Mouse (Mus musculus) neural tube, embryonic 13.5 days (tissue): ENCODE data around the gene Hmga1. TPM values are rescaled to one million over a fixed set of nuclear protein-coding genes. Genes with fewer than 3 reads are reported as not detected.

Source experiments
- ATAC-seq: fragments of 200-750 bp; cut with Nextera tagmentation; 2 replicates; pipeline ENCODE4 v1.8.0; 2017; ENCODE audit warnings: low read depth, mild to moderate bottlenecking, moderate TSS enrichment, moderate library complexity
- H3K27ac ChIP-seq: fragments of 300-500 bp; sonication (generic); replicated peaks from 2 replicates; pipeline ENCODE4 v1.5.1; 2015; ENCODE audit warnings: moderate library complexity, mild to moderate bottlenecking, inconsistent platforms
- H3K27me3 ChIP-seq: fragments of 300-500 bp; sonication (generic); 2 replicates; pipeline ENCODE4 v1.6.1; 2015; ENCODE audit warnings: mild to moderate bottlenecking, inconsistent platforms
- H3K36me3 ChIP-seq: fragments of 300-500 bp; sonication (generic); 2 replicates; pipeline ENCODE4 v1.6.1; 2015; ENCODE audit warnings: mild to moderate bottlenecking, inconsistent platforms
- H3K4me1 ChIP-seq: fragments of 300-500 bp; sonication (generic); replicated peaks from 2 replicates; pipeline ENCODE4 v1.6.1; 2015; ENCODE audit warnings: inconsistent platforms
- H3K4me2 ChIP-seq: fragments of 300-500 bp; sonication (generic); 2 replicates; pipeline ENCODE4 v1.6.1; 2015; ENCODE audit warnings: inconsistent platforms, mild to moderate bottlenecking, moderate library complexity
- H3K4me3 ChIP-seq: fragments of 300-500 bp; sonication (generic); 2 replicates; pipeline ENCODE4 v1.5.1; 2015; ENCODE audit warnings: mild to moderate bottlenecking, inconsistent platforms
- H3K9ac ChIP-seq: fragments of 300-500 bp; sonication (generic); 2 replicates; pipeline ENCODE4 v1.6.1; 2015; ENCODE audit warnings: moderate library complexity, mild to moderate bottlenecking, inconsistent platforms
- H3K9me3 ChIP-seq: fragments of 300-500 bp; sonication (generic); 2 replicates; pipeline ENCODE4 v1.6.1; 2016; ENCODE audit warnings: inconsistent platforms
- WGBS: fragments of 180-500 bp; shearing (Covaris S2); methylation state at CpG from one replicate; pipeline ENCODE4 v1.1.7; 2015; 5-methylcytosine and 5-hydroxymethylcytosine counted together
- polyA plus RNA-seq: library from polyadenylated mRNA; unstranded; fragments of >200 nt; fragmentation: Nextera tagmentation; extraction: Ambion mirVana; gene quantifications from 2 replicates; pipeline ENCODE4 v1.2.1, GENCODE M21; 2015

The Hmga1 gene
- 121 and 127 TPM in 2 replicates for polyA plus RNA-seq

- H3K9ac ChIP-seq, result peak within 1 kb of the TSS; percentile 95
- peak; percentile 79 for ATAC-seq
- no peaks in the 10 kb centered on the region for H3K9me3 ChIP-seq
- under 1% methylated on average over 79 of the region's 79 CpGs for WGBS
- H3K27me3 ChIP-seq, result peaks cover 12% of the 10 kb centered on the region
- H3K4me3 ChIP-seq, result peak within 1 kb of the TSS; percentile 87
- peaks cover 44% of the 10 kb centered on the region for H3K4me1 ChIP-seq
- H3K36me3 ChIP-seq, result peaks cover 3% of the 10 kb centered on the region
- peak within 1 kb of the TSS; percentile 96 for H3K27ac ChIP-seq
- peak within 1 kb of the TSS; percentile 84 for H3K4me2 ChIP-seq
Observed at GRCm38 (mm10) chr17:27556315-27557011, at the start of gene Hmga1. Gene Hmga1 (plus strand): TSS chr17:27556497.

GRCm38 (mm10) chr17:27506871-27507590 is 49.3 kb upstream of the Hmga1 start:
- WGBS, result 83% methylated on average over 7 of the region's 7 CpGs
- H3K4me2 ChIP-seq, result no peak overlapping the region
- no peaks in the 10 kb centered on the region for H3K9me3 ChIP-seq
- H3K27me3 ChIP-seq, result peaks cover 48% of the 10 kb centered on the region
- H3K4me3 ChIP-seq, result no peak overlapping the region
- no peak for ATAC-seq
- H3K36me3 ChIP-seq, result no peaks in the 10 kb centered on the region
- peaks cover 67% of the 10 kb centered on the region for H3K4me1 ChIP-seq
- H3K27ac ChIP-seq, result no peak overlapping the region
- H3K9ac ChIP-seq, result no peak overlapping the region

- WGBS, result 90% methylated on average over 7 of the region's 7 CpGs
Observed at GRCm38 (mm10) chr17:27507591-27507945, 48.7 kb upstream of the Hmga1 start.

GRCm38 (mm10) chr17:27508002-27508401 is 48.3 kb upstream of the Hmga1 start:
- Histone ChIP-seq H3K27ac (no peak overlapping the region), H3K9ac (no peak overlapping the region), H3K27me3 (peaks cover 51% of the 10 kb centered on the region)

More at GRCm38 (mm10) chr17:27507591-27507945, 48.7 kb upstream of the Hmga1 start:
- H3K27ac ChIP-seq, result no peak overlapping the region
- no peak overlapping the region for H3K9ac ChIP-seq
- no peak overlapping the region for H3K4me3 ChIP-seq
- H3K4me2 ChIP-seq, result no peak overlapping the region
- H3K4me1 ChIP-seq, result peaks cover 67% of the 10 kb centered on the region
- peaks cover 53% of the 10 kb centered on the region for H3K27me3 ChIP-seq
- ATAC-seq, result no peak
- H3K9me3 ChIP-seq, result no peaks in the 10 kb centered on the region
- no peaks in the 10 kb centered on the region for H3K36me3 ChIP-seq

GRCm38 (mm10) chr17:27508513-27508912 is 47.8 kb upstream of the Hmga1 start:
- H3K27ac ChIP-seq, result no peak overlapping the region
- no peak for ATAC-seq
- H3K4me3 ChIP-seq, result no peak overlapping the region
- H3K27me3 ChIP-seq, result peaks cover 51% of the 10 kb centered on the region
- WGBS, result 70% methylated on average over 5 of the region's 5 CpGs
- H3K36me3 ChIP-seq, result no peaks in the 10 kb centered on the region
- H3K9me3 ChIP-seq, result no peaks in the 10 kb centered on the region
- no peak overlapping the region for H3K4me2 ChIP-seq
- no peak overlapping the region for H3K9ac ChIP-seq
- H3K4me1 ChIP-seq, result peaks cover 64% of the 10 kb centered on the region

More at GRCm38 (mm10) chr17:27508002-27508401, 48.3 kb upstream of the Hmga1 start:
- H3K4me3 ChIP-seq, result no peak overlapping the region
- 55% methylated on average over 12 of the region's 12 CpGs for WGBS
- no peaks in the 10 kb centered on the region for H3K9me3 ChIP-seq
- no peaks in the 10 kb centered on the region for H3K36me3 ChIP-seq
- H3K4me2 ChIP-seq, result no peak overlapping the region
- H3K4me1 ChIP-seq, result peaks cover 65% of the 10 kb centered on the region
- no peak for ATAC-seq

GRCm38 (mm10) chr17:27509056-27509455 is 47.2 kb upstream of the Hmga1 start:
- Histone ChIP-seq H3K9ac (no peak overlapping the region), H3K4me3 (no peak overlapping the region), H3K4me1 (peaks cover 64% of the 10 kb centered on the region), H3K9me3 (no peaks in the 10 kb centered on the region), H3K27ac (no peak overlapping the region), H3K36me3 (no peaks in the 10 kb centered on the region), H3K4me2 (no peak overlapping the region), H3K27me3 (peaks cover 56% of the 10 kb centered on the region)
- no peak for ATAC-seq
- 84% methylated on average over 5 of the region's 5 CpGs for WGBS

GRCm38 (mm10) chr17:27510258-27511124 is 45.8 kb upstream of the Hmga1 start:
- ATAC-seq, result no peak
- Histone ChIP-seq H3K9ac (peak overlapping the region; percentile 41; the same call in 1 of the 2 replicates), H3K4me3 (no peak overlapping the region), H3K4me1 (peaks cover 50% of the 10 kb centered on the region), H3K9me3 (no peaks in the 10 kb centered on the region), H3K27ac (no peak overlapping the region), H3K36me3 (no peaks in the 10 kb centered on the region), H3K4me2 (no peak overlapping the region; the same call in 1 of the 2 replicates), H3K27me3 (peaks cover 69% of the 10 kb centered on the region)
- WGBS, result 46% methylated on average over 9 of the region's 9 CpGs

- Histone ChIP-seq H3K9me3 (no peaks in the 10 kb centered on the region), H3K27me3 (peaks cover 75% of the 10 kb centered on the region), H3K4me2 (peak overlapping the region; percentile 93), H3K4me3 (peak overlapping the region; percentile 59), H3K9ac (peak overlapping the region; percentile 83; the same call in 1 of the 2 replicates), H3K27ac (no peak overlapping the region), H3K4me1 (peaks cover 43% of the 10 kb centered on the region), H3K36me3 (no peaks in the 10 kb centered on the region)
- no peak for ATAC-seq
- 97% methylated on average over 7 of the region's 7 CpGs for WGBS
Observed at GRCm38 (mm10) chr17:27511125-27511735, 45.1 kb upstream of the Hmga1 start.

GRCm38 (mm10) chr17:27511865-27512618 is 44.3 kb upstream of the Hmga1 start:
- Histone ChIP-seq H3K4me3 (peak overlapping the region; percentile 59), H3K4me1 (peaks cover 39% of the 10 kb centered on the region), H3K27ac (peak overlapping the region; percentile 42; the same call in 1 of the 2 replicates), H3K27me3 (peaks cover 74% of the 10 kb centered on the region), H3K9ac (peak overlapping the region; percentile 83), H3K4me2 (peak overlapping the region; percentile 93), H3K9me3 (no peaks in the 10 kb centered on the region), H3K36me3 (no peaks in the 10 kb centered on the region)
- WGBS, result 1% methylated on average over 64 of the region's 64 CpGs
- peak; percentile 16 for ATAC-seq

GRCm38 (mm10) chr17:27512619-27513161 is 43.6 kb upstream of the Hmga1 start:
- WGBS, result under 1% methylated on average over 77 of the region's 78 CpGs
- Histone ChIP-seq H3K4me1 (peaks cover 37% of the 10 kb centered on the region), H3K27ac (peak overlapping the region; percentile 42; the same call in 1 of the 2 replicates), H3K27me3 (peaks cover 76% of the 10 kb centered on the region), H3K36me3 (no peaks in the 10 kb centered on the region), H3K9me3 (no peaks in the 10 kb centered on the region), H3K9ac (peak overlapping the region; percentile 83), H3K4me2 (peak overlapping the region; percentile 93), H3K4me3 (peak overlapping the region; percentile 59)
- peak; percentile 7; the same call in 1 of the 2 replicates for ATAC-seq
